Mouse (Mus musculus): ENCODE data around the gene Muc20. TPM values are rescaled to one million over a fixed set of nuclear protein-coding genes. Genes with fewer than 3 reads are reported as not detected.

Muc20 gene
- total and polyA plus RNA-seq, 2 experiments from 2014 or later, result not detected

GRCm38 (mm10) chr16:32796676-32797425, 384 bp downstream of the Muc20 start:
- peak; percentile 44 for DNase-seq
- H3K4me1 ChIP-seq (ENCODE audit: insufficient read depth), result no peaks in the 10 kb centered on the region
- no peak for TF ChIP-seq CTCF (IDR thresholded peaks at IDR 0.05; ENCODE audit: low read depth)
- WGBS, result 61% methylated on average over 14 of the region's 14 CpGs
- no peak overlapping the region for H3K9ac ChIP-seq
- ATAC-seq, result peak; percentile 27
- no peaks in the 10 kb centered on the region for H3K36me3 ChIP-seq (ENCODE audit: insufficient read depth)
- H3K9me3 ChIP-seq (ENCODE audit: low read length), result no peaks in the 10 kb centered on the region
- H3K27ac ChIP-seq (ENCODE audit: low read depth, low read length), result no peak overlapping the region
- no peak overlapping the region for H3K4me2 ChIP-seq (ENCODE audit: low read depth)
- H3K27me3 ChIP-seq (ENCODE audit: insufficient read depth, low read length), result no peaks in the 10 kb centered on the region
- H3K4me3 ChIP-seq (ENCODE audit: low read depth, low read length), result no peak overlapping the region

DNA sequence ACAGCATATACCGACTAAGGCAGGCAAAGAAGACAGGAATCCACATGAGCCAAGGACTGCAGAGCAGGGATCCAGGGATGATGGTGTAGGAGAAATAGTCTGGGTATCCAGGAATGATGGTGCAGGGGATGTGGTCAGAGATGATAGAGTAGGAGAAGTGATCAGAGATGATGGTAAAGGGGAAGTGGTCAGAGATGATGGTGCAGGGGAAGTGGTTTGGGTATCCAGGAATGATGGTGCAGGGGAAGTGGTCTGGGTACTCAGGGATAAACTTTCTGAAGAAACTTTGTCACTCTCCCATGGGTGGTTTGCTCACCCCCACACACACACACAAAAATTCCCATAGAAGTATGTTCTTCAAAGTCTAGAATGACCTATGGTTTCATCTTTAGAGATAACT, 2.1 kb downstream of the Muc20 start:
- 86% methylated on average over 1 of the region's 1 CpGs for WGBS
- no peak for TF ChIP-seq CTCF (IDR thresholded peaks at IDR 0.05; ENCODE audit: low read depth)
- no peaks in the 10 kb centered on the region for H3K36me3 ChIP-seq (ENCODE audit: insufficient read depth)
- H3K27me3 ChIP-seq (ENCODE audit: insufficient read depth, low read length), result no peaks in the 10 kb centered on the region
- no peak overlapping the region for H3K4me3 ChIP-seq (ENCODE audit: low read depth, low read length)
- no peaks in the 10 kb centered on the region for H3K9me3 ChIP-seq (ENCODE audit: low read length)
- DNase-seq (no peak), ATAC-seq (no peak)
- no peak overlapping the region for H3K27ac ChIP-seq (ENCODE audit: low read depth, low read length)
- H3K4me1 ChIP-seq (ENCODE audit: insufficient read depth), result no peaks in the 10 kb centered on the region
- no peak overlapping the region for H3K9ac ChIP-seq
- H3K4me2 ChIP-seq (ENCODE audit: low read depth), result no peak overlapping the region

DNA sequence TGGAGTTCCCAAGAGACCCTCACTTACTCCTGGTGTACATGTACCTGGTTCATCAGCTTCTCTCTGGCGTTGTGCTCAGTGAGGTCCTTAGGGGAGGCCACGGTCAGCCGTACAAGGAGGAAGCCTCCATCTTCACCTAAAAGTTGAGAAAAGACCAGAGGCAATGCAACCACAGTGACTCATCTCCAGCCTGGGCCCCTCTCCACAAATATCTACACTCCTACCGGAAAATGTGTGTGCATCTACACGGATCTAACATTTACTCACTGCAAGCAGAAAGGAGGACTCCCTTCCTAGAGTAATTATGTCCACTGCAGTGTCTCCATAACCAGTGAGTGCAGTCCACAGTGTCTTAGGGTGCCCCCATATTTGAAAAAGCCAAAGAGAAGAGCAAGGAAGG, 7.2 kb downstream of the Muc20 start:
- Histone ChIP-seq H3K36me3 (ENCODE audit: insufficient read depth) (no peaks in the 10 kb centered on the region), H3K4me1 (ENCODE audit: insufficient read depth) (no peaks in the 10 kb centered on the region), H3K27me3 (ENCODE audit: insufficient read depth, low read length) (no peaks in the 10 kb centered on the region), H3K9me3 (ENCODE audit: low read length) (no peaks in the 10 kb centered on the region), H3K9ac (no peak overlapping the region), H3K4me3 (ENCODE audit: low read depth, low read length) (no peak overlapping the region), H3K4me2 (ENCODE audit: low read depth) (no peak overlapping the region), H3K27ac (ENCODE audit: low read depth, low read length) (no peak overlapping the region)
- TF ChIP-seq CTCF (IDR thresholded peaks at IDR 0.05; ENCODE audit: low read depth), result no peak
- ATAC-seq (no peak), DNase-seq (no peak)
- WGBS, result 95% methylated on average over 5 of the region's 5 CpGs

- H3K4me3 ChIP-seq (ENCODE audit: low read depth, low read length), result no peak overlapping the region
- no peak for TF ChIP-seq CTCF (IDR thresholded peaks at IDR 0.05; ENCODE audit: low read depth)
- H3K27me3 ChIP-seq (ENCODE audit: insufficient read depth, low read length), result no peaks in the 10 kb centered on the region
- no peaks in the 10 kb centered on the region for H3K4me1 ChIP-seq (ENCODE audit: insufficient read depth)
- 66% methylated on average over 13 of the region's 13 CpGs for WGBS
- DNase-seq (peak; percentile 54), ATAC-seq (peak; percentile 42; the same call in 1 of the 2 replicates)
- no peak overlapping the region for H3K27ac ChIP-seq (ENCODE audit: low read depth, low read length)
- H3K4me2 ChIP-seq (ENCODE audit: low read depth), result no peak overlapping the region
- H3K9me3 ChIP-seq (ENCODE audit: low read length), result no peaks in the 10 kb centered on the region
- H3K9ac ChIP-seq, result no peak overlapping the region
- no peaks in the 10 kb centered on the region for H3K36me3 ChIP-seq (ENCODE audit: insufficient read depth)
Measured at GRCm38 (mm10) chr16:32784840-32785239, 12.4 kb downstream of the Muc20 start.

- H3K27ac ChIP-seq (ENCODE audit: low read depth, low read length), result no peak overlapping the region
- H3K36me3 ChIP-seq (ENCODE audit: insufficient read depth), result no peaks in the 10 kb centered on the region
- ATAC-seq (0 out of 2 replicates have a peak, but pooled peaks have one; percentile 47), DNase-seq (peak; percentile 25)
- H3K4me2 ChIP-seq (ENCODE audit: low read depth), result no peak overlapping the region
- H3K9ac ChIP-seq, result no peak overlapping the region
- no peak overlapping the region for H3K4me3 ChIP-seq (ENCODE audit: low read depth, low read length)
- H3K9me3 ChIP-seq (ENCODE audit: low read length), result no peaks in the 10 kb centered on the region
- H3K4me1 ChIP-seq (ENCODE audit: insufficient read depth), result no peaks in the 10 kb centered on the region
- 32% methylated on average over 5 of the region's 5 CpGs for WGBS
- TF ChIP-seq CTCF (IDR thresholded peaks at IDR 0.05; ENCODE audit: low read depth), result no peak
- no peaks in the 10 kb centered on the region for H3K27me3 ChIP-seq (ENCODE audit: insufficient read depth, low read length)
Measured at GRCm38 (mm10) chr16:32783324-32784062, 13.7 kb downstream of the Muc20 start.

DNA sequence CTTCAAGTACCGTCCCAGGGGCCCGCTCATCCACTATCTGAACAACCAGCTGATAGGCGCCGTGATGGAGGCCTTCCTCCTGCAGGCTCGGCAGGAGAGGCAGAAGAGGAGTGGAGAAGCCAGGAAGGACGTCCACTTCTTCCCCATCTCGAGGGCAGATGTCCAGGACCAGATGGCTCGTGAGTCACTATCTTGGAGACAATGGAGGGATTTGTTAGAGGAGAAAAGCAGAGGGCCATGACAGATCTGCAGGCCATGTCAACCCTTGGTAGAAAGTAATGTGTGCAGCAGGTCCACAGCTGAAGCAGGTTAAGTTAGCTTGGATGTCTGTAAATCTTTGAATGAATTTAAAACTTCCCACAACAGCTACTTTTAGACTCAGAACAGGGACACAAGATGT, 18.3 kb downstream of the Muc20 start:
- Histone ChIP-seq H3K9me3 (ENCODE audit: low read length) (no peaks in the 10 kb centered on the region), H3K9ac (no peak overlapping the region), H3K4me1 (ENCODE audit: insufficient read depth) (no peaks in the 10 kb centered on the region), H3K27me3 (ENCODE audit: insufficient read depth, low read length) (no peaks in the 10 kb centered on the region), H3K36me3 (ENCODE audit: insufficient read depth) (no peaks in the 10 kb centered on the region), H3K27ac (ENCODE audit: low read depth, low read length) (no peak overlapping the region), H3K4me3 (ENCODE audit: low read depth, low read length) (no peak overlapping the region), H3K4me2 (ENCODE audit: low read depth) (no peak overlapping the region)
- ATAC-seq, result no peak
- 69% methylated on average over 8 of the region's 8 CpGs for WGBS
- no peak for TF ChIP-seq CTCF (IDR thresholded peaks at IDR 0.05; ENCODE audit: low read depth)
- DNase-seq, result no peak

GRCm38 (mm10) chr16:32776676-32777075, 20.6 kb downstream of the Muc20 start:
- no peaks in the 10 kb centered on the region for H3K27me3 ChIP-seq (ENCODE audit: insufficient read depth, low read length)
- no peak overlapping the region for H3K4me3 ChIP-seq (ENCODE audit: low read depth, low read length)
- H3K9ac ChIP-seq, result no peak overlapping the region
- H3K27ac ChIP-seq (ENCODE audit: low read depth, low read length), result no peak overlapping the region
- no peak for DNase-seq
- TF ChIP-seq CTCF (IDR thresholded peaks at IDR 0.05; ENCODE audit: low read depth), result no peak
- ATAC-seq, result no peak
- H3K4me2 ChIP-seq (ENCODE audit: low read depth), result no peak overlapping the region
- H3K4me1 ChIP-seq (ENCODE audit: insufficient read depth), result no peaks in the 10 kb centered on the region
- 87% methylated on average over 10 of the region's 10 CpGs for WGBS
- H3K9me3 ChIP-seq (ENCODE audit: low read length), result no peaks in the 10 kb centered on the region
- no peaks in the 10 kb centered on the region for H3K36me3 ChIP-seq (ENCODE audit: insufficient read depth)

Measured in forebrain, postnatal 0 days (tissue).